8 mouse cellular contexts compared by ENCODE assay signal in the genomic region with DNA sequence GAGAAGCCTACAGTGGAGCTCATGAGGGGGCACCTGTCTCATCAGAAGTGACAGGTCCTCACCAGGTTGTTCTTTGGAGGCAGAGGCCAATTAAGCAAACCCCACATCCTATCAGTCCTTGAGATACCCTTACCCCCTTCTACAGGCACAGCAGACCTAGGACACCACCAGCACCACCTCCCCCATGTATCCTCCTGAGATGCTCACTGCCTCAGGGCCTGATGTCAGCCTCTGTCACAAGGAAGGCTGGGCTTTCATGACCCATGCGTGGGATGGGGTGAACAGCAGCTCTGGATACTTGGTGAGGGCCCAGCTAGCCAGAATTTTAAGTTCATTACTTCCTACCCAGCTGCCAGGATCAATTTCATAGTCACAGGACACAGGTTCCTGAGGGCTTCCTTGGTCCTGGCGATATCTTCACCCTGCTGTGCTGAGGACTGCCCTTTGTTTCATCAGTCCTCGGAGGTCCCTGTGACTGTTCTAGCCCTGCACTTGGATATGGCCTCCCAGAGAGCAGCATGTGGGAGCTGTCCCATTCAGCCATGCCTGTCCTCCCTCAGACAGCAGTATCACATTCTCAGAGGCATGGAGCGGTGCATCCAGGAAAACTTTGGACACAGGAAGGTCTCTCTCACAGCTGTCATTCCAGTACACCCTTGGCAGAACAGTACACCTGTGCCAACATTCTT. TPM values are rescaled to one million over a fixed set of nuclear protein-coding genes. Genes with fewer than 3 reads are reported as not detected.
DNase-seq lines count a peak whose midpoint lies in the region; ATAC-seq and TF ChIP-seq lines count a peak whose summit lies in the region.
"Not testable (repeated sequence)": the region's sequence is repeated elsewhere in the genome, so short reads cannot be mapped to it uniquely, and the experiment has no call there.

No protein-coding gene starts in this region.

- TF ChIP-seq CTCF in kidney, postnatal 0 days (IDR thresholded peaks at IDR 0.05; ENCODE audit: low read depth), result not testable (repeated sequence)

- not testable (repeated sequence) for H3K9me3 ChIP-seq in heart, embryonic 11.5 days (replicated peaks; ENCODE audit: control insufficient read depth, low read length); heart, embryonic 16.5 days (replicated peaks; ENCODE audit: control insufficient read depth, low read length); intestine, embryonic 15.5 days; kidney, embryonic 15.5 days (replicated peaks); kidney, postnatal 0 days (replicated peaks; ENCODE audit: low read length); midbrain, embryonic 12.5 days; midbrain, embryonic 15.5 days

- 89% methylated on average over 4 of the region's 4 CpGs for WGBS in heart, embryonic 11.5 days (ENCODE audit: insufficient replicate concordance)
- WGBS in heart, embryonic 16.5 days, result 83% methylated on average over 4 of the region's 4 CpGs
- WGBS in intestine, embryonic 15.5 days, result 92% methylated on average over 4 of the region's 4 CpGs
- WGBS in kidney, embryonic 15.5 days, result 68% methylated on average over 4 of the region's 4 CpGs
- WGBS in kidney, postnatal 0 days, result 53% methylated on average over 4 of the region's 4 CpGs
- WGBS in midbrain, embryonic 12.5 days, result 93% methylated on average over 4 of the region's 4 CpGs
- WGBS in midbrain, embryonic 15.5 days, result 82% methylated on average over 4 of the region's 4 CpGs

- not testable (repeated sequence) for H3K4me2 ChIP-seq in heart, embryonic 11.5 days; heart, embryonic 16.5 days (ENCODE audit: low read depth, low read length); intestine, embryonic 15.5 days (replicated peaks); kidney, embryonic 15.5 days; kidney, postnatal 0 days (ENCODE audit: low read length); midbrain, embryonic 12.5 days (replicated peaks); midbrain, embryonic 15.5 days

- H3K4me1 ChIP-seq in heart, embryonic 11.5 days (ENCODE audit: control insufficient read depth, insufficient read depth, low read length); heart, embryonic 16.5 days (ENCODE audit: control insufficient read depth, insufficient read depth, low read length); intestine, embryonic 15.5 days (replicated peaks); kidney, embryonic 15.5 days; kidney, postnatal 0 days (replicated peaks; ENCODE audit: insufficient read depth, low read length); midbrain, embryonic 12.5 days; midbrain, embryonic 15.5 days: not testable (repeated sequence)

- H3K36me3 ChIP-seq in heart, embryonic 11.5 days (ENCODE audit: control insufficient read depth, insufficient read depth, low read length); midbrain, embryonic 15.5 days (replicated peaks): not testable (repeated sequence)
- peaks cover 21% of the 10 kb centered on the region for H3K36me3 ChIP-seq in heart, embryonic 16.5 days (ENCODE audit: control insufficient read depth, insufficient read depth)
- H3K36me3 ChIP-seq in intestine, embryonic 15.5 days, result peaks cover 25% of the 10 kb centered on the region; the same call in 1 of the 2 replicates
- H3K36me3 ChIP-seq in kidney, embryonic 15.5 days, result peaks cover 35% of the 10 kb centered on the region
- H3K36me3 ChIP-seq in kidney, postnatal 0 days (ENCODE audit: insufficient read depth, low read length), result peaks cover 23% of the 10 kb centered on the region
- peaks cover 34% of the 10 kb centered on the region for H3K36me3 ChIP-seq in midbrain, embryonic 12.5 days

- H3K27ac ChIP-seq in heart, embryonic 11.5 days (ENCODE audit: low read depth, low read length); heart, embryonic 16.5 days (ENCODE audit: low read length); intestine, embryonic 15.5 days; kidney, embryonic 15.5 days; kidney, postnatal 0 days; midbrain, embryonic 12.5 days (replicated peaks); midbrain, embryonic 15.5 days: not testable (repeated sequence)

- not testable (repeated sequence) for H3K9ac ChIP-seq in heart, embryonic 11.5 days (ENCODE audit: low read depth, low read length); heart, embryonic 16.5 days (ENCODE audit: low read length); intestine, embryonic 15.5 days; kidney, embryonic 15.5 days; kidney, postnatal 0 days (ENCODE audit: low read depth, low read length); midbrain, embryonic 12.5 days (replicated peaks); midbrain, embryonic 15.5 days

- not testable (repeated sequence) for H3K4me3 ChIP-seq in heart, embryonic 11.5 days (ENCODE audit: low read depth, low read length); heart, embryonic 16.5 days (ENCODE audit: low read length); intestine, embryonic 15.5 days (replicated peaks); kidney, embryonic 15.5 days (replicated peaks); kidney, postnatal 0 days (replicated peaks; ENCODE audit: low read depth, low read length); midbrain, embryonic 12.5 days; midbrain, embryonic 15.5 days

- not testable (repeated sequence) for H3K27me3 ChIP-seq in heart, embryonic 11.5 days (ENCODE audit: control insufficient read depth, insufficient read depth, low read length); heart, embryonic 16.5 days (ENCODE audit: control insufficient read depth, insufficient read depth, low read length); intestine, embryonic 15.5 days (replicated peaks); kidney, embryonic 15.5 days; kidney, postnatal 0 days (ENCODE audit: insufficient read depth, low read length); midbrain, embryonic 12.5 days; midbrain, embryonic 15.5 days (replicated peaks)

- 0 out of 2 replicates have a peak, but pooled peaks have one; percentile 18 for ATAC-seq in heart, embryonic 11.5 days (replicated peaks; ENCODE audit: insufficient number of reproducible peaks, low FRiP score, low TSS enrichment)
- ATAC-seq in heart, embryonic 16.5 days (replicated peaks; ENCODE audit: extremely low read depth, insufficient read depth, low FRiP score), result 0 out of 2 replicates have a peak, but pooled peaks have one; percentile 15
- ATAC-seq in intestine, embryonic 15.5 days, result peak; percentile 35; the same call in 1 of the 2 replicates
- ATAC-seq in kidney, embryonic 15.5 days (replicated peaks; ENCODE audit: low FRiP score), result peak; percentile 65
- peak; percentile 61 for ATAC-seq in kidney, postnatal 0 days (replicated peaks; ENCODE audit: low FRiP score, low read depth)
- ATAC-seq in midbrain, embryonic 12.5 days (ENCODE audit: low FRiP score, low read depth), result 0 out of 2 replicates have a peak, but pooled peaks have one; percentile 38
- ATAC-seq in midbrain, embryonic 15.5 days (replicated peaks), result 0 out of 2 replicates have a peak, but pooled peaks have one; percentile 37

- peak; percentile 31 for DNase-seq in heart, adult 11 months
- DNase-seq in kidney, postnatal 0 days (ENCODE audit: low spot score), result peak; percentile 35

RNA-seq across cellular contexts. Expression of a gene that starts 30.6 kb away (rescaled TPM):
- polyA plus RNA-seq in heart, embryonic 11.5 days (2014; fragmentation: Nextera tagmentation; extraction: Ambion mirVana), result 12.4 and 16.4 TPM in 2 replicates
- polyA plus RNA-seq in heart, embryonic 16.5 days (2015; fragmentation: Nextera tagmentation; extraction: Ambion mirVana), result 10.4 and 11.0 TPM in 2 replicates
- polyA plus RNA-seq in intestine, embryonic 15.5 days (2015; fragmentation: Nextera tagmentation; extraction: Ambion mirVana), result 15.4 and 18.0 TPM in 2 replicates
- 23.0 and 26.1 TPM in 2 replicates for polyA plus RNA-seq in kidney, embryonic 15.5 days (2015; fragmentation: Nextera tagmentation; extraction: Ambion mirVana)
- 5.6 and 6.8 TPM in 2 replicates for polyA plus RNA-seq in kidney, postnatal 0 days (2015; fragmentation: Nextera tagmentation; extraction: Ambion mirVana)
- polyA plus RNA-seq in midbrain, embryonic 12.5 days (2016; fragmentation: Nextera tagmentation; extraction: Ambion mirVana), result 20.0 and 21.3 TPM in 2 replicates
- 4.9 and 6.0 TPM in 2 replicates for polyA plus RNA-seq in midbrain, embryonic 15.5 days (2015; fragmentation: Nextera tagmentation; extraction: Ambion mirVana)

RNA-seq across cellular contexts. Expression of a gene that starts 42.5 kb away (rescaled TPM):
- polyA plus RNA-seq in heart, embryonic 11.5 days (2014; fragmentation: Nextera tagmentation; extraction: Ambion mirVana), result 27.9 and 29.9 TPM in 2 replicates
- 31.6 and 32.0 TPM in 2 replicates for polyA plus RNA-seq in heart, embryonic 16.5 days (2015; fragmentation: Nextera tagmentation; extraction: Ambion mirVana)
- 35.2 and 36.1 TPM in 2 replicates for polyA plus RNA-seq in intestine, embryonic 15.5 days (2015; fragmentation: Nextera tagmentation; extraction: Ambion mirVana)
- 40.3 and 41.7 TPM in 2 replicates for polyA plus RNA-seq in kidney, embryonic 15.5 days (2015; fragmentation: Nextera tagmentation; extraction: Ambion mirVana)
- polyA plus RNA-seq in kidney, postnatal 0 days (2015; fragmentation: Nextera tagmentation; extraction: Ambion mirVana), result 41.6 and 43.7 TPM in 2 replicates
- 34.6 and 38.8 TPM in 2 replicates for polyA plus RNA-seq in midbrain, embryonic 12.5 days (2016; fragmentation: Nextera tagmentation; extraction: Ambion mirVana)
- 44.9 and 46.3 TPM in 2 replicates for polyA plus RNA-seq in midbrain, embryonic 15.5 days (2015; fragmentation: Nextera tagmentation; extraction: Ambion mirVana)

RNA-seq across cellular contexts. Expression of a gene that starts 52.5 kb away (rescaled TPM):
- 530 and 551 TPM in 2 replicates for polyA plus RNA-seq in heart, embryonic 11.5 days (2014; fragmentation: Nextera tagmentation; extraction: Ambion mirVana)
- polyA plus RNA-seq in heart, embryonic 16.5 days (2015; fragmentation: Nextera tagmentation; extraction: Ambion mirVana), result 721 and 751 TPM in 2 replicates
- 428 and 430 TPM in 2 replicates for polyA plus RNA-seq in intestine, embryonic 15.5 days (2015; fragmentation: Nextera tagmentation; extraction: Ambion mirVana)
- polyA plus RNA-seq in kidney, embryonic 15.5 days (2015; fragmentation: Nextera tagmentation; extraction: Ambion mirVana), result 364 and 390 TPM in 2 replicates
- polyA plus RNA-seq in kidney, postnatal 0 days (2015; fragmentation: Nextera tagmentation; extraction: Ambion mirVana), result 536 and 576 TPM in 2 replicates
- polyA plus RNA-seq in midbrain, embryonic 12.5 days (2016; fragmentation: Nextera tagmentation; extraction: Ambion mirVana), result 290 and 294 TPM in 2 replicates
- polyA plus RNA-seq in midbrain, embryonic 15.5 days (2015; fragmentation: Nextera tagmentation; extraction: Ambion mirVana), result 341 and 355 TPM in 2 replicates

Comparison
In these comparisons a context has a peak if more than half of its experiments do, and no peak if none do; other contexts are left out.
1. ATAC-seq: peak in every context shown above with its lines; median percentile 65 in kidney, embryonic 15.5 days; 61 in kidney, postnatal 0 days; 38 in midbrain, embryonic 12.5 days; 37 in midbrain, embryonic 15.5 days; 35 in intestine, embryonic 15.5 days; 18 in heart, embryonic 11.5 days; 15 in heart, embryonic 16.5 days.